Mouse (Mus musculus): ENCODE results near the gene Gm49395.

Gm49395 gene

DNA sequence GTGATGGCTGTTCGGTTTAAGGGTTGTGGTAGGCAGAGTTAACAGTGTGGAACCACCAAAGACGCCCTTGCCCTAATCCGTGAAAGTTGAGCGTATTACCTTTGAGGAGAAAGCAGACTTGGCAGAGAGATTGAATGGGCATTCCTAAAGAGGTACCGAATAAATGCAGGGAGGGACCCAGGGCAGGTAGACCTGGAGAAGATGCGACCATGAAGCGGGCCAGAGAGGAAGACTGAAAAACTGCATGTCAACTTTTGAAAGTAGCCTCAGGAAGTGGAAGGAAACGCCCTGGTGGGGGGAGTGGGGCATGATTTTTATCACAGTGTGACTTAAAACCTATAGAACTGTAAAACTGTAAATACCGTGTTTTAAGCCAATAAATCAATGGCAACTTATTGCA, 2.3 kb downstream of the Gm49395 start:
- DNase-seq (ENCODE audit: low read depth, low spot score) = no peak

DNA sequence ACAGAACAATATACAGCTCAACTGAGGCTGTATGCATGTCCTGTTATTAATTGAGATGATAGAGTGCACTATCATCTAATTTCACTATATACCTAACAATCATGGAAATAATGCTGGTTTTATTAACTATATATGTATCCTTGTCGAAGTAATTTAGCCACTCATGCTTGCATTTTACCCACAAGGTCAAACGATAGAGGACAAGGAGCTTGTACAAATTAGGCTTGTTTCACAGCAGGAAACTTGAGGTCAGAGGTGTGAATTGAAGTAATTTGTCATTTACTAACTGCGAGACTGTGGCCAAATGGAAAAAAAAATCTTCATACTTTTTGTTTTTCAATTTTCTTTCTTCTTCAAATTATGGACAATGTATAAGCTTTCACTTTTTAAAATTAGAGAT, 3.5 kb downstream of the Gm49395 start:
- no peak for DNase-seq (ENCODE audit: low read depth, low spot score)

DNA sequence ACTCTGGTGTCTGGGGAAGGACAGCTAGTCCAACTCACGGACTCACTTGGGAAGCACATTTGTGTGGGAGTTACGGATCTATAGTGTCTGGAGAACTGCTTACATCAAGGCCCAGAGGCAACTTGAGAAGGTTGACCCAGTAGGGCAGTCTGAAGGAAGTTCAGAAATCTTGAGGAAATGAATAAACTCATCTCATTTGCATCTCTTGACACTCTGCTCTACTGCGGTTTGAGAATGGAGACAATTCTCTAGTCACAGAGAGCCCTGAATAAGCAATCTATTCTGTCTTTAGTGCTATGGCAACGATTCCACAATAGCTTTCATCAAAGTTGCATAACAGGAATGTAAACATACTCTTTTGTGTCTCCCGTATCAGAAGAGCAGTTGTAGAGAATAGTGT, 4.8 kb downstream of the Gm49395 start:
- no peak for DNase-seq (ENCODE audit: low read depth, low spot score)

DNA sequence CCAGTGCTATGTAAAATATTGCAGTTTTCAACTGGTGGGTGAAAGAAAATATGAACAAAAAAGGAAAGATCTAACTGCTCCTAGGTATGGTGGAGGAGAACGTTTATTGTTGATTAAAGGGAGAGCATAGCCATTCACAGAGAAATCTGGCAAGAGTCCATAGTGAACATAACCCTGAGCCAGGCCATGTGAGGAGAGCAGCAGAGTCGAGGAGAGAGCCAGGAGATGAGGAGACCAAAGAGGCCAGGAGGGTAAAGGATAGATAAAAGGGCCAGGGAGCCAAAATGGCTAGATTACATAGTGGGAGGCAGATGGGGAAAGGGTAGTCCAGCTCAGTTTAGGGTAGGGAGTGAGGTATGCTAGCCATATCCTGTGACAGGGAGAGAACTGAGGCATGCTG, 5.5 kb downstream of the Gm49395 start:
- no peak for DNase-seq (ENCODE audit: low read depth, low spot score)

DNA sequence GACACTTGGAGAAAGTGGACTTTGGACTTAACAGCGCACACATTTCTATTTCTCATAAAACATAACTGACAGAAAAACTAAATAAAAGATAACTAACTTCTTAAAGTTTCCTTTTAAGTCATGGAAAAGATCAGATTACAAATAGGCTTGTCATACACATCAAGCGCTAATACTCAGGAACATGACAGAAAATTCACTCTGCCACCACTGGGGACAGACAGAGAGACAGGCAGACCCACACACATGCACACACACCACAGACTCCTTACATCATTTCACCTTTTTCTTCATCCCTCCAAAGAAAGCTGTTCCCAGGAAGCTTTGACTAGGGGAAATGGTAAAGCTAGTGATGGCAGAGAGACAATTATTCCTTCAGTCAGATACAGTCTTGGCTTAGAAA, 6.3 kb downstream of the Gm49395 start:
- no peak for DNase-seq (ENCODE audit: low read depth, low spot score)

DNA sequence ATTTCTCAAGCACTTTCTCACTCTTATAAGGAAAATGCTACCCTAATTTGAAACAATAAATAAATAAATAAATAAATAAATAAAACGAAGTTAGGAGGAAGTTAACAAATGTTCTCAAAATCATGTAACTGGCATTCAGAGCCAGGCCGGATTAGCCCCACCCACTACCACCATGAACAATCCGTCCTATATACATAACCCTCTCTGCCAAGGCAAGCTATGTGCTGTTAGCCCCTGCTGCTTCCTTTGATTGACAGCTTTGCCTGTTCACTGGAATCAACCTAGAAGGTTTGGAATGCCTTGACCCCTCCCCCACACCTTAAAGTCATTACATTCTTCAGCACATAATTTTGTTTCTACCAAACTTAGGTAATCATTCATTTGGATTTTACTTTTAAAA, 10.2 kb downstream of the Gm49395 start:
- no peak for DNase-seq (ENCODE audit: low read depth, low spot score)

DNA sequence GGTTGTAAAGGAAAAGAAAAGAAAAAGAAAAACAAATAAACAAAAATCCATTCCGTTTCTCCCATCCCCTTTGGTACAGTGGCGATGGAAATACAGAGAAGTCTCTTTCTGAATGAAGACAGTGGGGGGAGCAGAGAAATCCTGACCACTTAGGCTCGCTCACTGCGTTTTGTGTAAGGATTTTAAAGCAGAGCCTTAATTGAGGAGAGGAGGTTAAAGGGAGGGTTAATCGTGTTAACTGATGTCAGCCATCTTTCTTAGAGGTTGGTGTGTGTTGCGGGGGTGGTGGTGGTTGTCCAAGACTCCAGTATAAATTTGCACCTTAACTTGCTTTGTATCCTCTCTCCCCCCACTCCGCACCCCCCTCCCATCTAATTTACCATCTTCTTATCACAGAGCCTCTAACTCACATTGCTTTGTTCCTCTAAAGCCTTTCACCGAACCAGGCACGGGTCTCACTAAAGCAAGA, 10.7 kb downstream of the Gm49395 start:
- DNase-seq (ENCODE audit: low read depth, low spot score) = no peak

DNA sequence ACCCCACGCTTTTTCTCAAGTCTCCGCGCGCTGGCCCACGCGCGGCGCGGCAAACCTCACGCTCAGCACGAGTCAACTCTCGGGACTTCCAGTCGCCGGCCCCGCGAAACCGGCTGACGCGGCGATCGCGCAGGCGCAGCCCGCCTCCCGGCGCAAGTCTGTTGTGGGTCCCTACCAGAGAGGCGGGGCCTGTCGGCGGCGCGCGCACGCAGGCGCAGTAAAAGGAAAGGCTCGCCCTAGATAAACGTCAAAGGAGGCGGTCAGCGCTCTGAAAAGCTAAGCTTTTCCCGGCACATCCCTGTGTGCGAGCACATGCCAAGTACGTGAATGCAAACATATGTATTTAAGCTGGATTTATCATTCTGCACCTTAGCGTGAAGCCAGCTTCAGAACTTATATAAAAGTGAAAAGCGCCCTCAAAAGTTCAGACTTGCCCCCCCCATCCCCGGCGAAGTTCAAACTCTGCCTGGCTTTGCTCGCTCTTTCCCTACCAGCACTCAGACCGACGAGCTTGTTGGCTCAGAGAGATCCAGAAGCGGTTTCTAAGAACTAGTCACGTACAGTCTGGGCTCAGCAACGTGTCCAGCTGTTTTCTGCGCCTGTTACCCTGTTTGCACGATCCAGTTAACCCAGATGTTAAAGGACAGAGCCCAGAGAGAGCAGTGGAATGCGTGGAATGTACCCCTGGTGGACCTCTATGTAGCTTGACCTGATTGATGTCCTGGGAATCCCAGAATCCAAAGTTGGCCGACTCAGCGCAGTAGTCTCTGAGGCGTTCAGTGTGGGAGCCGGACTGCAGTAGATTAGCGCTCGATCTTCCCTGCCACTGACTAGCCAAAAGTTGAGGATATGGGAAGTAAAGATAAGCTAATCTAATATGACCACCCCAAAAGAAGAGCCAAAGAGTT, 11.4 kb downstream of the Gm49395 start, which contains the start of gene Pelo:
Gene Pelo (minus strand): TSS at position 118 of the 908 bp plus-strand sequence.
- DNase-seq (ENCODE audit: low read depth, low spot score) = peak; percentile 83

DNA sequence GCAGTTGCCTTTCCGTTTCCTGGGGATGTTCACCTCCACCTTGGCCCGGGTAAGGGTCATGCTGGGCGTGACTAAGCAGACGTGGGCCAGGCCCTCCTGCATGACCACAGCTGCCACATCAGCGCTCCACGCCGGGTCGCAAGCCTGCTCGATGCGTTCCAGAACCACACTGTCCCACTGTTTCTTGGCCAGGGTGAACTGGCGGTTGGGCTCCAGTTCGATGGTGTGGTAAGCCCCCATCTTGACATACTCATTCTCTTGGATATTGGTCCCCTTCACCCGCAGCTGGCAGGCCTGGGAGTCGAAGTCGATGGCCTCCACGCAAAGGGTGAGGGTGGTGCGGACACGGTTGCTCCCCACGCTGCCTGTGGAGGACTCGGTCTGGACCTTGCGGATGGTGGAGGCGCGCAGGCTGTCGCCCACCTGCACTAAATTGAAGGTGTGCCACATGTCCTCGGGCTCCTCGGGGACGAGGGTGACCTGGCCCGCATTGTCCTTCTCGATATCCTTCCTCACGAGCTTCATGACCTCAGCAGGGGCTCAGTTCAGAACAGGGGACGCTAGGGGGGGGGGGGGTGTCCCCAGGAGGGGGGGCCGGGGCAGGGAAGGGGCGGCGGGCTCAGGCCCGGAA, 12.2 kb downstream of the Gm49395 start:
- no peak for DNase-seq (ENCODE audit: low read depth, low spot score)

DNA sequence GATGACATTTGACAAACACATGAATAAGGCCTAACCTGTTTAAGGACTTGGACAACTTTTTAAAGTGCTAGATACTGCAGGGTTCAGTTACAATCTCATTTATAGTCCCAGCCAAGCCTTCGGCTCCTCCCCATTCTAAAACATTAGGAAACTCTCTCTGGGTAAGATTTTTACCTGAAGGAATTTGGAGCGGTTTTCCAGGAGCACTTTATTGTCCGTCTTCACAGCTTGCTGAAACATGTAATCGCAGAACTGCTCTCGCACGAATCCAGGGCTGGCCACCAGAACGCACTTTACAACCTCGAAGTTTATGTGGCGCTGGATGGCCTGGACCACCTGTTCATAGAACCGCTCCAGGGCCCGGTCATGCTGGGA, 12.7 kb downstream of the Gm49395 start:
- no peak for DNase-seq (ENCODE audit: low read depth, low spot score)

DNA sequence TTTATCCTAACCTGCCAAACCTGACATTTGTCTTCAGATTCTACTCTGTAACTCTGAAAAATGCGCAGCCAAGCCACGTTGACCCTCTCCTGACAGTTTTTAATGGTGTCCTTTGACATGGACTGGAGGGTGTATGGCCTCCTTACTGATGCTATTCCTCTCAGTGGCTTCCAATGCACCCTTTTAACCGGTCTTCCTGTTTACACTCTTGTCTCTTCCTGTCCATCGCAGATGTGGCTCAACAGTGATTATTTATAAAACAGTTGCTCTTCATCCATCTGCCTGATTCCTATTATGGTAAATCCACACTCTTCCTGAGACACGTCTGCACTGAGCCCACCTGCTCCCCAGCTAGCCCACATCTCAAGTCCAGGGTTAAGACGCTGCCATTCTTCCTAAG, 15.7 kb downstream of the Gm49395 start:
- DNase-seq (ENCODE audit: low read depth, low spot score) = no peak

DNA sequence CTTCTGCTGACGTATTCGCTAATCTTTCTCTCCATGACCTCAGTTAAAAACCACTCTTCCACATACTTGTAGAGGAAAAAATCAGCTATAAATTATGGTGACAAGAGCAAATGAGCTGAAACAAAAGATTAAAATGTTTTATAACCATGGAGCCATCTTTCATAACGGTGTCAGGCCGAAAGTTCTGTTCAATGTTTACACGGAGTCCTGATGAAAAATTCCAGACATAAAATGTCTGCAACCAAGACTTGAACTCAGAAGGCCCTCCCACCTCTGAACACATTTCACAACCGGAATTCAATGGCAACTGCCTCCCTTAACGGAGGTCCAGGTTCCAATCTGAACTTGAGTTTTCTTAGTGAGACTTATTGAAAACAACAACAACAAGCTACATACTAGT, 19.4 kb downstream of the Gm49395 start:
- DNase-seq (ENCODE audit: low read depth, low spot score) = no peak

DNA sequence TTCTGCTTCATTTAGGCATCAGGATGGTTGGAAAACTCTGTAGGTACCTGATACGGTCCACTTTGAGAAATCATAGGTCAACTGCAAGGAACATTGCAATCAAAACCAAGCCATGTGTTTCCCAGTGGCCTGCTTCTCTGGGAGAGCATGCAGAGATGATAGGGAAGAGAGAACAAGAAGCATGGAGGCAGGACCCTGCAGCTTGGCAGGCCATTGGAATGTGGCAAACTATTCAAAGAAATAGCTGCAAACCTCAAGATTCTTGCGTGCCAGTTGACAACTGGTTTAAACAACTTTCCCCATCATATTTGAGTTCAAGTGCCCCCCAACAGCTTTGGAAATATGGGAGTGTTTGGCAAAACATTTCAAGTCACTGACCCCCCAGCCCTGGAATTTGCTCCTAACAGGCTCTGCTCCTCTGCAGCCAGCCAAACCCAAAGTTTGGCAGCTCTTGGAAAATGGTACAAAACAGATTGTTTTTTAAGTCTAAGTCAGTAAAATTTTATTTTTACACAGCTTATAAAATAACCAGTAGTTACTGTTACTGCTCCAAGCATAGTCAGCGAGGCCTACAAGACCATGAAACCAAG, 21.6 kb downstream of the Gm49395 start:
- DNase-seq (ENCODE audit: low read depth, low spot score) = no peak

DNA sequence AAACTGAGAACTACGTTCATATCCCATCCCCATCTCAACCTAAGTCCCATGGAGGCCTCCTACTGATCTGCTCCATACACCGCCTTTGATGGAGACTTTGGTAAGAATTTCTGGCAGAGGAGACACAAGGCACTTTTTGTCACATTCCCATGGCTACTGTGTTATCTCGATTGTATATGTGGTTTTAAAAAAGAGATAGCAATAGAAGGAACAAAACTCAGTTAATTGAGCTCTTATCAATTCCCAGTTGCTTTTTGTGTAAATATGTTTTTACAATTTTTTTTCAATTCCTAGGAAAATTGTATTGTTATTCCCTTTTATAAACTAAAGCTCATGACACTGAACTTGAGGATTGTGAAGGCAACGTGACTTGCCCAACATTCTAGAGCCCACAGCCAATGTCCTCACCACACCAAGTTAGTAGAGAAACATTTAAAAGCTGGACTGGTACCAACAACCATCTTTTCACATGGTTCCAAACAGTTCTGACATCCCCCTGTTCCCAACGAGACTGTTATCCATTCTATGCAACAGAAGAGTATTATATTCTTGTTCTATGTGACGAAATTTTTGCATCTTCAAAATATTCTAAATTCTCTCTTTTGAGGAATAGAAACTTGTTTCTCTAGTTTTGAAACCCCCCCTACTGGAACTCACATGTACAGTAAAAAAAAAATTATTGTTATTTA, 22.6 kb downstream of the Gm49395 start:
- no peak for DNase-seq (ENCODE audit: low read depth, low spot score)

DNA sequence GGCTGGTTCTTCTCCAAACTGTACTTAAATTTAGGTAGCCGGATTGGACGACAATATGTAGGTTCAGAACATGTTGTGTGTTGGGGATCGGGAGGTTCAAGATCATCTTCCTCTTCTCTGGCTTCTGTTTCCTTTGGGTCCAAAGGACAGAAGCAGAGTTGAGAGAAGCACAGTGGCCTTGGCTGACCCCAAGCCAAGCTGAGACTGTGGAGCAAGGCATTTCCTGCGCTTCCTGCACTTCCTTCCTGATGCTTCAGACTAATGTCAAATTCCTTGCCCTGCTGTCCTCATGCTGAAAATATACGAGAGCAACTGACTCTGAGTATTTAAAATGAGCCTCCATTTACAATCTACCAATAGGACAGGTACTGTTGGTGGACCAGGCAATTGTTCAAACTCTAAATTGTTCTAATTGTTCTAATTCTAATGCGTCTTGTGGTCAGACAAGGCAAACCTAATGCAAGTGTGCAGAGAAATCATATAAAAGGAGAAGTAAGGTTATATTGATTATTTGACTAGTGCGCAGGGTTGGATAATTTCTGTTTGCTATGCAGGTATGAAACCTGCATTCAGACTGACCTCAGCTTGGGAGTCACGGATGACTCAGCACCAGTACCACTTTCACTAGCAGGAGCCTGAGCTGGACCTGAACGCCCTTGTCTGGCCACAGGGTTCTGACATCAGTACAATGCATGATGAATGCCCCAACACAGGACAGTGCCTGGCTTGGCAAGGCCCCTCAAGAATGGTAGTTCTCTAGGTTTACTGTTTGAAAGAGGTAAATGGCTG, 24.2 kb downstream of the Gm49395 start:
- DNase-seq (ENCODE audit: low read depth, low spot score) = no peak

DNA sequence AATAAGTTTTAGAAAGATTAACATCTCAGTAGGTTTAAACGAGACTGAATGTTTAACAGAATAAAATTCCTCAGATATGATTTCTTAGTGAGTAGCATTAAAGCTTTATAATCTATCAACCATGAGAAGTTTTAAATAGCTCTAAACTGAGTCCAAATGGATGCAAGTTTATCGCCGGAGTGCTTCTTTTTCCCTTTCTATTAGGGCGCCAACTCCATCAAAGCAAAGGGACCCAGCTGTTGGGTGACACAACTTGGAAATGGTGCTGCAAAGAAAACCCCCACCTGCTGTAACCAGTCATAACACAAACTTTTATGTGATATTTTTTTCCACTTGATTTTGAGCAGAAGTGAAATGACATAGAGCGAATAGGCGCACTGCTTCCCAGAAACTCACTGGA, 29.3 kb downstream of the Gm49395 start:
- no peak for DNase-seq (ENCODE audit: low read depth, low spot score)

DNA sequence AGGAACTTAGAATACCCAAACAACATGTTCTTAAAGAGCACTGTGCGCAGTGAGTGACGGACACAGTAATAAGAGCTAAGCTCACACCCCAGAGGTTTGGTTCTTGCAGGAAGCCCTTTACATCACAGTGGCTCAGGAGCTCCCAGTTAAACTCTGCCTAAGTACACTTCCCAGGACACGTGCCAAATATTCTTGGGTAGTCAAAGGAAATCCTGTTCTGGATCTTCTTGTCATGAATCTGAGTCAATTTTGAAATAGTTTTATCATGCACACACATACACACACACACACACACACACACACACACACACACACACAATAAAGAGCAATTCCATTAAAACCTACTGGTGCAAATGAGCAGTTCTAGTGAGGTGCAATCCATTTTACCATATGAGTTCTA, 30.3 kb downstream of the Gm49395 start:
- no peak for DNase-seq (ENCODE audit: low read depth, low spot score)

DNA sequence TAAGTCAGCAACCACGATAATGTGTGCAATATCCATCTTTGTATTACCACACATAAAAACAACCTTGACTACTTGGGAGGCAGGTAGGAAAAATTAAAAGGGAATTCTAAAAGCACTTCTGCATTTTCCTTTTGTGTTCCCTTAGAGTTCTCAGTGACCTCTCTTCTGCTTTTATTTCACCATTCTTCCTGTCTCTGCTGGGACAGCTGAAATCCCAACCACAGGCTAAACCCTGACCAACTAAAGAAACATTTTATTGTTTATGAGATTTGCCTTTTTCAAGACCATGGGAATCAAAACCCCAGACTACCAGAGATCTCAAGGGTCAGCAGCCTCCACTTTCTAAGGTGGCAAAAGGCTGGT, 33.8 kb downstream of the Gm49395 start:
- DNase-seq (ENCODE audit: low read depth, low spot score) = no peak

DNA sequence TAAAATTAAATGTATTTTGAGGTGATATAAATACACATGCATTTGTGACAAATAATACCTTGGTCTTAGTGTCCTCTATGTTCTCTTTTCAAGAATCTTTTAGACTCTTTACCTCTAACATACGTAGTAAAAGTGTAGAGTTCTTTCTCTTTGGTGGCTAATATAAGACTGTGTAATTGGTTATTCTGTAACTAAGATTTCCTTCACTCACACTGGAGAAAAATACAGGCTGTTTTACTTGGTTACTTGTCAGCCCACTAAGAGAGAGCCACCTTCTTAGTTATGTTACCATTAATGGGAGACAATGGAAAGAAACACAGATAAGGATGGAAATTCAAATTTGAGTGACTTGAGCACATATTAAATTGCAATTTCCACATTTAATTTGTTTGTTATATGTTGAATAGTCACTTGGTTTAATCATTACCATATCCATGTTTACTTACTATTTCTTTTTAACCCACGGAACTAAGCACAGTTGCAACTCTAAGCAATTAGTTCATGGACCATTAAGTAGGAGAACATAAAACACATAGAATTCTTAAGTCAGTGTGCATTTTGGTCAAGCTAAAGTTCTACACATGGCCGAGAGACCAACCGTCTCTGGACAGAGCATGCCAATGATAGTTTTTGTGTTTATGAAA, 34.3 kb downstream of the Gm49395 start:
- no peak for DNase-seq (ENCODE audit: low read depth, low spot score)

DNA sequence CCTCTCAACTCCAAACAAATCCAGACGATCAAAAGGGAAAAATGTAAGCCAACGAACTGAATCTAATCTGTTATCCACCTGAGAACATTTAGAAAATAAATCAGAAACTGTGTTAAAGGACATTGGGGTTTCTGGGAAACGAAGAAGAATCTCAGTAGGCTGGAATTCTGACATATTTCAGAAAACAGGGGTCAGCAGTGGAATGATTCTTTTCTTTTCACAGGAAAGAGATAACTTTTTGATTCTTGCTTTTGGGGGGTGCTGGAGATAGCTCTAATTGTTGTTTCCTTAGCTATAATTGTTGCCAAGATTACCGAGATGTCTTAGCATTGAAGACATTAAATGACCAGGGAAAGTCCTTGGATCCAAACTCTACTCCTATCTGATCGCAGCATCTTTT, 44.2 kb downstream of the Gm49395 start:
- no peak for DNase-seq (ENCODE audit: low read depth, low spot score)

DNA sequence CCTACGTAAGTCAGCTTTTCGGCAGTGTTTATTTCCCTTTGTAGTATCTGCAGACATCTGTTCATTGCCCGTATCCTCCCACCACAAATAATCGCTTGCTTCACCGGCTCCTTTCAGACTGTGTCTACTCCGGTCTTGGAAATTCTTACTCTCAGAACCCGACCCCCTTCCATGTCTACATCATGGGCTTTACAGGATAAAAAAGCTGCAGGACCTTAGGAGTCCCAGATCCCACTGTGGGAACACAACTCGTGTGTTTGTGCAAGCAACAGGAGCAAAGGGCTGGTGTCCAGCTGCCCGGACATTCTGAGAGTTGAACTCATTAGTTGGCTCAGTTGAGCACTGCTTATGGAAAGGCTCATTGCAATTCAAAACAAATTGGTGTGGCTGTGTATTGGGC, 46.9 kb downstream of the Gm49395 start:
- no peak for DNase-seq (ENCODE audit: low read depth, low spot score)
